Mouse (Mus musculus) cerebellum, postnatal 36 days (tissue): Measurements from ENCODE around the gene Mvk.

Experiments used
- DNase-seq, 2 experiments: peaks; one replicate each; pipeline ENCODE4 v3.0.0; 2021 to 2022; ENCODE audit warnings: mixed read lengths in 2 of 2

The Mvk gene

GRCm38 (mm10) chr5:114443566-114444367 is at the start of gene Mvk, which contains the start of gene Mmab:
Gene Mvk (plus strand): TSS chr5:114444269.
Gene Mmab (minus strand): TSS chr5:114444060.
- peak; percentile 98 to 99 for DNase-seq

- DNase-seq: no peak
Observed at GRCm38 (mm10) chr5:114406592-114406991, 37.5 kb upstream of the Mvk start.

- DNase-seq: peak; percentile 34 to 52
Observed at GRCm38 (mm10) chr5:114407269-114407668, 36.8 kb upstream of the Mvk start.

- no peak for DNase-seq
Observed at GRCm38 (mm10) chr5:114407810-114408209, 36.3 kb upstream of the Mvk start.

- DNase-seq: no peak
Observed at GRCm38 (mm10) chr5:114408846-114409245, 35.2 kb upstream of the Mvk start.

- no peak for DNase-seq
Observed at GRCm38 (mm10) chr5:114410429-114410828, 33.6 kb upstream of the Mvk start.

- no peak for DNase-seq
Observed at GRCm38 (mm10) chr5:114412361-114412998, 31.6 kb upstream of the Mvk start.

GRCm38 (mm10) chr5:114413067-114413735 is 30.9 kb upstream of the Mvk start:
- no peak for DNase-seq

GRCm38 (mm10) chr5:114415606-114416005 is 28.5 kb upstream of the Mvk start:
- no peak for DNase-seq

- DNase-seq: no peak
Observed at GRCm38 (mm10) chr5:114416855-114417254, 27.2 kb upstream of the Mvk start.

GRCm38 (mm10) chr5:114418541-114418940 is 25.5 kb upstream of the Mvk start:
- no peak for DNase-seq

GRCm38 (mm10) chr5:114421561-114422298 is 22.3 kb upstream of the Mvk start:
- DNase-seq: no peak

GRCm38 (mm10) chr5:114422591-114422990 is 21.5 kb upstream of the Mvk start:
- DNase-seq: no peak

GRCm38 (mm10) chr5:114423961-114424360 is 20.1 kb upstream of the Mvk start:
- no peak for DNase-seq

- no peak for DNase-seq
Observed at GRCm38 (mm10) chr5:114426732-114427131, 17.3 kb upstream of the Mvk start.

GRCm38 (mm10) chr5:114428621-114429020 is 15.4 kb upstream of the Mvk start:
- DNase-seq: no peak

GRCm38 (mm10) chr5:114429781-114430180 is 14.3 kb upstream of the Mvk start:
- no peak for DNase-seq

GRCm38 (mm10) chr5:114434359-114434758 is 9.7 kb upstream of the Mvk start:
- DNase-seq: no peak

GRCm38 (mm10) chr5:114435588-114435987 is 8.5 kb upstream of the Mvk start:
- no peak for DNase-seq

GRCm38 (mm10) chr5:114444368-114444692 is 261 bp downstream of the Mvk start:
- no peak for DNase-seq

- no peak for DNase-seq
Observed at GRCm38 (mm10) chr5:114449011-114449410, 4.9 kb downstream of the Mvk start.

GRCm38 (mm10) chr5:114456287-114456686 is 12.2 kb downstream of the Mvk start:
- peak; percentile 78 to 80 for DNase-seq

- no peak for DNase-seq
Observed at GRCm38 (mm10) chr5:114456995-114457605, 13.0 kb downstream of the Mvk start.
